Mouse (Mus musculus): ENCODE measurements around the gene Klhdc1.

DNA sequence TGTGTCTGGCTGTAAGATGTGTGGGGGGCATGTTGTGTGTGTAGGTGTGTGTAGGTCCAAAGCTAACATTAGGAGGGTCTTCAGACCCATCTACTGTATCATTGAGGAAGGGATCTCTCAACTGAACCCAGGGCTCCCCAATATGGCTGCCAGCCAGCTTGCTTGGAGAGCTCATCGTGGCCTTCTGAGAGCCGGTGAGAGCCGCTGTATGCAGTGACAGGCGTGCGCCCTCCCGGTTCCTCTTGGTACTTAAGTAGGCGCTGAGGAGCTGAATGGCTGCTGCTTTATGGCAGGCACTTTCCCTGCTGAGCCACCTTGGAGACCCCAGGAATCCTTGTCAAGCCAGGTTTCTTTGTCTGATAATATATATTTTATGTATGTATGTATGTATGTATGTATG is 65.4 kb downstream of the Klhdc1 start:
- TF ChIP-seq POLR2A (IDR thresholded peaks at IDR 0.05; ENCODE audit: low read depth, low read length) (no peak), CTCF (IDR thresholded peaks at IDR 0.05; ENCODE audit: borderline replicate concordance, insufficient read depth, low read length) (no peak)

All from embryonic fibroblast, embryonic 13.5 days (primary cell).